8 mouse cellular contexts compared by ENCODE assay signal in genomic region chr1:181210147-181210546, GRCm38 (mm10). TPM values are rescaled to one million over a fixed set of nuclear protein-coding genes. Genes with fewer than 3 reads are reported as not detected.
DNase-seq lines count a peak whose midpoint lies in the region; ATAC-seq and TF ChIP-seq lines count a peak whose summit lies in the region.

No protein-coding gene starts in this region.

- no peak for TF ChIP-seq CTCF in kidney, postnatal 0 days (IDR thresholded peaks at IDR 0.05; ENCODE audit: low read depth)
- TF ChIP-seq CTCF in bone marrow, adult 2 months (IDR thresholded peaks at IDR 0.05; ENCODE audit: control insufficient read depth, insufficient read depth, low read length) = no peak

- peaks cover 9% of the 10 kb centered on the region; the same call in 1 of the 2 replicates for H3K4me1 ChIP-seq in kidney, postnatal 0 days (replicated peaks; ENCODE audit: insufficient read depth, low read length)
- peaks cover 2% of the 10 kb centered on the region; the same call in 1 of the 2 replicates for H3K4me1 ChIP-seq in bone marrow, adult 2 months (ENCODE audit: control insufficient read depth, insufficient read depth, low read length)
- peaks cover 27% of the 10 kb centered on the region for H3K4me1 ChIP-seq in hindbrain, embryonic 12.5 days
- H3K4me1 ChIP-seq in midbrain, embryonic 14.5 days (ENCODE audit: control insufficient read depth, insufficient read depth, low read length) = peaks cover 22% of the 10 kb centered on the region

- no peak for ATAC-seq in kidney, postnatal 0 days (replicated peaks; ENCODE audit: low FRiP score, low read depth)
- no peak for ATAC-seq in hindbrain, embryonic 12.5 days (ENCODE audit: low FRiP score)
- 0 out of 2 replicates have a peak, but pooled peaks have one; percentile 5 for ATAC-seq in midbrain, embryonic 14.5 days (ENCODE audit: low FRiP score, low TSS enrichment)

- peak overlapping the region; percentile 100 for H3K4me3 ChIP-seq in kidney, postnatal 0 days (replicated peaks; ENCODE audit: low read depth, low read length)
- peak overlapping the region; percentile 66 for H3K4me3 ChIP-seq in bone marrow, adult 2 months (replicated peaks; ENCODE audit: control insufficient read depth, low read depth, low read length)
- peak overlapping the region; percentile 100 for H3K4me3 ChIP-seq in hindbrain, embryonic 12.5 days
- peak overlapping the region; percentile 99 for H3K4me3 ChIP-seq in midbrain, embryonic 14.5 days (replicated peaks; ENCODE audit: low read depth, low read length)

- peak; percentile 20 for DNase-seq in kidney, postnatal 0 days (ENCODE audit: low spot score)
- DNase-seq in kidney, adult 18-20 months = no peak
- DNase-seq in midbrain, embryonic 14.5 days = no peak
- no peak for DNase-seq in right cerebral cortex, postnatal 36 days (ENCODE audit: low spot score in 2 of 2)
- no peak for DNase-seq in layer of hippocampus, adult 9-10 months (ENCODE audit: low spot score)
- DNase-seq in right cerebral cortex, adult 2 months (ENCODE audit: low spot score in 2 of 2) = no peak

- no peaks in the 10 kb centered on the region for H3K27me3 ChIP-seq in kidney, postnatal 0 days (ENCODE audit: insufficient read depth, low read length)
- no peaks in the 10 kb centered on the region for H3K27me3 ChIP-seq in hindbrain, embryonic 12.5 days
- no peaks in the 10 kb centered on the region for H3K27me3 ChIP-seq in midbrain, embryonic 14.5 days (ENCODE audit: control insufficient read depth, insufficient read depth, low read length)

- peak overlapping the region; percentile 89 for H3K4me2 ChIP-seq in kidney, postnatal 0 days (ENCODE audit: low read length)
- H3K4me2 ChIP-seq in hindbrain, embryonic 12.5 days (replicated peaks) = peak overlapping the region; percentile 92
- peak overlapping the region; percentile 91 for H3K4me2 ChIP-seq in midbrain, embryonic 14.5 days (ENCODE audit: low read length)

- no peak for TF ChIP-seq POLR2A in bone marrow, adult 2 months (IDR thresholded peaks at IDR 0.05; ENCODE audit: borderline replicate concordance, control insufficient read depth, low read depth, low read length)

- peak overlapping the region; percentile 99 for H3K9ac ChIP-seq in kidney, postnatal 0 days (ENCODE audit: low read depth, low read length)
- peak overlapping the region; percentile 100 for H3K9ac ChIP-seq in hindbrain, embryonic 12.5 days
- H3K9ac ChIP-seq in midbrain, embryonic 14.5 days (replicated peaks; ENCODE audit: low read length) = peak overlapping the region; percentile 95

- H3K9me3 ChIP-seq in kidney, postnatal 0 days (replicated peaks; ENCODE audit: low read length) = no peaks in the 10 kb centered on the region
- H3K9me3 ChIP-seq in hindbrain, embryonic 12.5 days (replicated peaks) = no peaks in the 10 kb centered on the region
- H3K9me3 ChIP-seq in midbrain, embryonic 14.5 days (ENCODE audit: control insufficient read depth, low read length) = no peaks in the 10 kb centered on the region

- H3K36me3 ChIP-seq in kidney, postnatal 0 days (ENCODE audit: insufficient read depth, low read length) = 0 out of 2 replicates have a peak, but pooled peaks cover 11% of the 10 kb centered on the region
- H3K36me3 ChIP-seq in hindbrain, embryonic 12.5 days = peaks cover 16% of the 10 kb centered on the region
- H3K36me3 ChIP-seq in midbrain, embryonic 14.5 days (ENCODE audit: control insufficient read depth, insufficient read depth, low read length) = peaks cover 10% of the 10 kb centered on the region; the same call in 1 of the 2 replicates

- 10% methylated on average over 4 of the region's 4 CpGs for WGBS in kidney, postnatal 0 days
- WGBS in bone marrow, adult 2 months = 3% methylated on average over 4 of the region's 4 CpGs
- WGBS in hindbrain, embryonic 12.5 days = 22% methylated on average over 4 of the region's 4 CpGs
- 17% methylated on average over 4 of the region's 4 CpGs for WGBS in midbrain, embryonic 14.5 days

- peak overlapping the region; percentile 98; the same call in 1 of the 2 replicates for H3K27ac ChIP-seq in kidney, postnatal 0 days
- H3K27ac ChIP-seq in bone marrow, adult 2 months (ENCODE audit: control insufficient read depth, insufficient read depth, low read depth, low read length, poor library complexity) = peak overlapping the region; percentile 97
- H3K27ac ChIP-seq in hindbrain, embryonic 12.5 days = no peak overlapping the region
- H3K27ac ChIP-seq in midbrain, embryonic 14.5 days (replicated peaks; ENCODE audit: low read depth, low read length) = 0 out of 2 replicates have a peak overlapping the region, but pooled peaks have one; percentile 37

RNA-seq across cellular contexts. Expression of gene Wdr26, which starts 1.7 kb away (rescaled TPM):
- polyA plus RNA-seq in kidney, postnatal 0 days (2015; fragmentation: Nextera tagmentation; extraction: Ambion mirVana) = 39.8 and 40.4 TPM in 2 replicates
- polyA plus RNA-seq in bone marrow, adult 2 months (2011; ENCODE audit: insufficient read depth, insufficient read length, low replicate concordance, missing spikeins) = 88.4 and 115 TPM in 2 replicates
- polyA plus RNA-seq in hindbrain, embryonic 12.5 days (2016; fragmentation: Nextera tagmentation; extraction: Ambion mirVana) = 46.5 and 47.0 TPM in 2 replicates
- 53.1 and 54.8 TPM in 2 replicates for polyA plus RNA-seq in midbrain, embryonic 14.5 days (2014; fragmentation: Nextera tagmentation; extraction: Ambion mirVana)
